Mouse (Mus musculus) bone marrow macrophage, adult 2 months (primary cell): ENCODE measurements at regions not wholly inside any gene's neighbourhood (a gene's known extent, or its start where the extent isn't known, plus 50 kb on each side); places are given as distances from the start of the nearest gene placed in this dataset.

Experiments
- CTCF ChIP-seq: IDR thresholded peaks from 2 replicates; pipeline ENCODE4 v1.5.1; 2012; ENCODE audit warnings: low read depth, mild to moderate bottlenecking, low read length, moderate library complexity
- POLR2A ChIP-seq: IDR thresholded peaks from 2 replicates; pipeline ENCODE4 v1.6.1; 2012; ENCODE audit warnings: mild to moderate bottlenecking, low read depth, low read length, borderline replicate concordance

GRCm38 (mm10) chr11:111944282-111944681, 837.7 kb upstream of the Sox9 start:
- TF ChIP-seq CTCF = no peak
- TF ChIP-seq POLR2A = no peak
